Mouse (Mus musculus) kidney, postnatal 4 days (tissue): ENCODE measurements around the gene Slc37a3.
"Not testable (repeated sequence)": the region's sequence is repeated elsewhere in the genome, so short reads cannot be mapped to it uniquely, and the experiment has no call there.

Experiments
- DNase-seq, 2 experiments: peaks; one replicate each; pipeline ENCODE4 v3.0.0; 2021; ENCODE audit warnings: mixed read lengths in 2 of 2

The Slc37a3 gene

DNA sequence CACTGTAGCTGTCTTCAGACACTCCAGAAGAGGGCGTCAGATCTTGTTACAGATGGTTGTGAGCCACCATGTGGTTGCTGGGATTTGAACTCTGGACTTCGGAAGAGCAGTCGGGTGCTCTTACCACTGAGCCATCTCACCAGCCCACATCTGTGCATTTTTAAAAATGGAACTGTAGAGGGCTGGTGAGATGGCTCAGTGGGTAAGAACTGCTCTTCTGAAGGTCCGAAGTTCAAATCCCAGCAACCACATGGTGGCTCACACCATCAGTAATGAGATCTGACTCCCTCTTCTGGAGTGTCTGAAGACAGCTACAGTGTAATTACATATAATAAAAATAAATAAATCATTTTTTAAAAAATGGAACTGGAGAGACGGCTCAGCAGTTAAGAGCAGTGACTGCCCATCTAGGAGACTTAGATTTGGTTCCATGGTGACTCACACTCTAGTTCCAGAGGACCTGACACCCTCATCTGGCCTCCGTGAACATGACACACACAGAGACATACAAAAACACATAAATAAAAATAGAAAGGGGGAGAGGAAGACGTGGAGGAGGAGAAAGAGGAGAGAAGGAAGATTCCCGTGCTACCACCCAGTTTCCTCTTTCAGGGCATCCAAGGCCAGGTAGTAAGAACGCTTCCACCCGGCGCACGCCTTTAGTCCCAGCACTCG is 823 bp upstream of the Slc37a3 start:
- not testable (repeated sequence) for DNase-seq

DNA sequence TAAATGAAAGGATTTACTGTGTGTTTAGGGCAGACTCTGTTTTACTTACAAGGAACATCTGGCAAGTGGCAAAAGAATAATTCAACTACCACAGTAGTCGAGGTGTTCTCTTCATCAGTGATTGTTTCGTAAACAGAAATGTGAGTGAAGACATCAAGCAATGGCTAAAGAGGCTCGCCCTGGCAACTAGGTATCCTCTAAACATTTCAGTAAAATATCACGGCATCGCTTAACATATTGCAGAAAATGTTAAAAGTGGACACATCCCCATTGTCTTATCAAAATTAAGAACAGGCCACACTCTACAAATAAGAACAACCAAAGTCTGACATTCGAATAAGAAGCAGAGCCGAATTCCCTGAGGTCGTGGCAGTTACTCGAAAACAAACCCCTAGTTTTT is 700 bp downstream of the Slc37a3 start:
- DNase-seq, result no peak

DNA sequence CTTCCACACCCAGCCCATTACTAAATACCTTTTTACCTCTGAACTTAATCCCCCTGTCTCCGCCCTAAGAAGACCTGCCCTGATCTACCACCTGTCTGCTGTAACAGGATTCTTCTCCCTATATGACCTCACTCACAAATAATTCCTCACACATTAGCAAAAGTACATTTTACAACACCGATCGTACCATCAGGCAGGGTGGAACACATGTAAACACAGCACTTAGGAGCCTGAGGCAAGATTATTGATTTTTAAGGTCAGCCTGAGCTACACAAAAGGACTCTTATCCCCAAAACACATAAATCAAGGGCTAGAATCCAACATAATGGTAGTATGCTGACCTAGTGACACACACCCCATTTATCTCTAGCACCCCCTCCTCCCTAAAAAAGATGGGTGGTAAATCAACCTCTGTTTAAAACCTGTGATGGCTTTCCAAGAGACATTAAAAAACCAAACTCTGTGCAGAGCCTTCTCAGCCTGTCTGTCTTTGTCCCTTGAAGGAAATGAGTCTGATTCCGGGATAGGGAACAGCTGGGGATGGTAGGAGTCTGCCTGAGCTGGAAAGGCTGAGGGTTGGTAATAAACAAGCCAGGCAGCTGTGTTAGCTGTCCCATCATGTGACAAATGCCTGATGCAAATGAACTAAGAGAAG is 4.0 kb downstream of the Slc37a3 start:
- DNase-seq, result peak; percentile 24 to 42

DNA sequence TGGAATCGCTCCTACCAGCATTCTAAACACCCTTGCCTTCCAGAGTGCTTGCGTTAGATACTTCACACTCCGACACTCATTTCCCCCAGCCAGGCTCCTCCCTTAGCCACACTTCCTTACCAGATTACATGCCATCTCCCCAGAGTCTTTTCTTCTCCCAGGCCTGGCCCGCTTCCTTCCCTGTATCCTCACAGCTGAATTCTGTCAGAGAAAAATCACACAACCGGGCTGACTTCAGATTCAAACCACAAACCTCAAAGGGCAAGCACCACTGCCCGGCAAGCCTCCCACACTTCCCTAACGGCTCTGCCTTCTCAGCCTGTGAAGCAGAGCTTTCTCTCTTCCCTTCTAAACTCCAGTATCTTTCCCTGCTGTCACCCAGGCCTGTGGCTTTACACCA is 4.7 kb downstream of the Slc37a3 start:
- DNase-seq, result peak; percentile 67 to 79

DNA sequence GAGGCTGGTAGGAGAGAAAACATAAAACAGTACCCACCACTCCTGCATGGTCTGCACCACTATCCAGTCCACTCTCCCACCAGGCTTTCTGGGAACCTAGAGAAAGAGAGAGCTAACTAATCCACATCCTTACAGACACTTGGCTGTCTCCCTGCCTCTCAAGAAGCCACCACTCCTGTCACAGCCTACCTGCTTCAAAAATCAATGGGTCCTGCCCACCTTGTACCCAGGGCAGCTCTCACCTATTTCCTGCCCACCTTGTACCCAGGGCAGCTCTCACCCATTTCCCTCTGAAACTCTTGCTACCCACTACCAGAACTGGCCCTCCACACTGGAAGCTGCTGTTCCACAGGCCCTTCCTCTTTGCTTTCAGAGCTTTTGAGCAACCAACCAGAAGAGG is 5.4 kb downstream of the Slc37a3 start:
- DNase-seq, result no peak

DNA sequence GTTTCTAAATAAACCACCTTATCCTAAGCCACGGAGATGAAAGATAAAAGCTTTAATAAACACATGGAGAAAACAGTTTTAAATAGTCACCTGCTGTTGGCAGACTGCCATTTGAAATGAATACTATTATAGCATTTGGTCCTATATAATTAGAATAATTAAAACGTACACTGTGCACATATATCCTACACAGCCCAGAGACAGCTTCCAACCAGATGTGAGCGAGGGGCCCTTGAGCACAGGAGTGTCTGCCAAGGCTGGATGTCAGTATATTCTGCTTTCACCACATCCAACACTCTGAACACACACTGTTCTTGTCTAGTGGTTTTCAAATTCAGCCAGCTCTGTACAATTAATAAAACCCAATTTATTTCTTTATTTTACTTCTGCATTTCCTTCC is 7.8 kb downstream of the Slc37a3 start:
- DNase-seq, result no peak

DNA sequence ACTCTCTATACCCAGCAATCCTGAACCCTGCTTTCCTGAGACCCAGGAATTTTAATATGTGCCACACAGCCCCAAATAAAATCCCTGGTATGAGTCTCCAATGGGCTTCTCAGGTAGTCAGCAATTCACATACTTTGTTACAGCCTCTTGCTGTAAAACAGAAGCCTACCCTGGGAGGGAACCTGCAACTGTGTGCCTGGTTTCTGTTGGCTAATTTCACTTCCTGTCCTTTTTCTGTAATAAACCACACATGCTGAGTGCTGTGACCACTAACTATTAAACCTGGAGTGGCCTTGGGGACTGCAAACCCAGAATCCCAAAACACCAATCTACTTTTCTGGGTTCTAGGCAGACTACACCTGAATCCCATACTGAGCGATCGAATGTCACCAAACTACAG is 14.8 kb downstream of the Slc37a3 start:
- DNase-seq, result no peak

DNA sequence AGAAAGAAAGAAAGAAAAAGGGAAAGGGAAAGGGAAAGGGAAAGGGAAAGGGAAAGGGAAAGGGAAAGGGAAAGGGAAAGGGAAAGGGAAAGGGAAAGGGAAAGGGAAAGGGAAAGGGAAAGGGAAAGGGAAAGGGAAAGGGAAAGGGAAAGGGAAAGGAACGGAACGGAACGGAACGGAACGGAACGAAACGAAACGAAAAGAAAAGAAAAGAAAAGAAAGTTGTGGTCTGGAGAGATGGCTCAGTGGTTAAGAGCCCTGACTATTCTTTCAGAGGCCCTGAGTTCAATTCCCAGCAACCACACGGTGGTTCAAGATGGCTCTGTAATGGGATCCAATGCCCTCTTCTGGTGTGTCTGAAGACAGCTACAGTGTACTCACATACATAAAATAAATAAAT is 18.3 kb downstream of the Slc37a3 start:
- DNase-seq, result not testable (repeated sequence)

DNA sequence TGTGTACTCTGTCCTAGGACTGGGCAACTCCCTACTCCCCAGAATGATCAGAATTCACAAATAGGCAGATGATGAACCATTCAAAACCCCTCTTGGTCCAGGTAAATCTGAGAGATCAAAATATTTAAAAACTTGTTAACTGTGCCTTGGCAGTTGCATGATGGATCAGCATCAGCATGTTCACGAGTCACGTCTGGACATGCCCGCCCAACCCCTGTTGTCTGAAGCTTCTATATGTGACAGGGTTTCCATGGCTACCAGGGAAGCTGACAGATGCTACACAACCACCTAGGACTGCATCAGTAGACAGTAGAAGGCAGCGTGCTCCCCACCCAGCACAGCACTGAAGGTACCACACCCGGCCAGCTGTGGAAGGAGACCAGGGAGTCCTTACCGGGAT is 28.5 kb downstream of the Slc37a3 start:
- DNase-seq, result no peak

DNA sequence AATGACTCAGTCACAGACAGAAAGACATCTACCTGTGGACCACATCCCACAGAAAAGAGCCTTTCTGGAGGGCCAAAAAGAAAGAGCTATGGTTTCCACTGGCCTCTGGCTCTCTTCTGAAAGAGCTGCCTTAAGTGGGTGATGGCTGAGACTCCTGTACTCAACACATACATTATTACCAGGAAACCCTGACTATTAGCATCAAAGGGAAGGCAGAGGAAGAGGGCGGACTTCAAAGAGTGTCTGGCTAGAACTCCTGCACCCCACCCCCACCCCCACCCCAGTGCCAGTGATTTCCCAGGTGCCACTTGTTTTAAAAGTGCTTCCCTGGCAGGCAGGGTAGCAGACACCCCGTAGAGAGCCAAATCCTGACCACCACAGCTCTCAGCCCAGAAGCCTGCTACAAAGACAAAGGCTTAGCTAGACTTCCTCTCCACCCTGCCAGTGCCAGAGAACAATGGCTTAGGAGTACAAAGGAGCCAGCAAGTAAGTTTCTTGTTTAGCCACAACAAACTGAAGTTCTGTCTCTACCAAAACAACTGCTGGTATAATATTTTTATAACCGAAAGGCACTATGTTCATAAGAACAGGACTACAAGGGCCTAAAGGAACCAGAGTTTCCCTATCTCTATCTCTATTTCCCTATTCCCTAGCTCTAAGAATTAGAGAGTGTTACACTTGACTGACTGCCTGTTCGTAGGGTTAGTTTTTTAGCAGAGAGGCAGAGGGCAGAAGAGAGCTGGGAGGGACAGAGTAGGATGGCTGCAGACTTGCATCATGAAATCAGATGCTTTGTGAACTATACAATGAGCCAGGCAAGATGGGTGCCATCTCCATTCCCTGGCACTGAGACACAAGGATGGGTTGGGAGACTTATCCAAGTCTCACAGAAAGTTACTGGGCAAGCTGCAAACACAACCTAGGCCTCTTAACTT is 29.3 kb downstream of the Slc37a3 start:
- DNase-seq, result peak in 1 of 2 experiments; percentile 20

DNA sequence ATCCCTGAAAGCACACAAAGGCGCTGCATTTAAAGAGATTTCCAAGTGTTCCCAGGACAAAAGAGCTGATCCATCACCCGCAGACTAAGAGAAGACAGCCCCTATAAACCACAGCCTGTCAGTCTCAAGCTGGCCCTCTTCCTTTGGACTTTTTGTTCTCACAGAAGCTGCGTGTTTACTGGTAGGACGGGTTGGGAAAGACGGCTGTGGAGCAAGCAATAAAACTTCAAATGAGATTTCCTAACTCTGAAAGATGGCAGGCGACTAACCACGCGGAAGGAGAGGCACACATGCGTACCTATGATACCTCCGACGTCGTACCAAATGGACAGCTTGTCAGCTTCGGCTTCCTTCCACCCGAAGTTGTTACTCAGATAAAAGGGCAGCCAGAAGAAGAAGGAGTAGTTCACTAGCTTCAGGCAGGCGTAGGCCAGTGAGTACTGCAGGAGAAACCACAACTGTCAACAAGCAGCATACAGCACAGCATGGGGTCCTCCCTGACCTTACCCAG is 30.4 kb downstream of the Slc37a3 start:
- peak in 1 of 2 experiments; percentile 26 for DNase-seq

DNA sequence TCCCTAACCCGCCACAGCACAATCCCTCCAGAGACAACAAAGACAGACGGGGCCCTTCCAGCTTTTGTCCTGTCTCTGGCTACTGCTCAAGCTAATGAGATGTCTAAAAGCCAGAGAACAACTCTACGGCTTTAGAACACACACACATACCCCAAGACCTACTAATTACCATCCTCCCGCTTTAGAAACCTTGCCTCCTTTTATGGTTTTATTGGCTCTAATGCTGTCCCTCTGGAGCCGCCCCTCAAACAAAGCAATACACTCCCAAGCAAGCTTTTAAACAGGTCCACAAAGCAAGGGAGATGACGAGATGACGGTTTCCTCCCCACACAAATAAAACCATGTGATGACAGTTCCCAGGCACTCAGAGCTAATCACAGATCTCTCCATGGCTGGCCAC is 32.0 kb downstream of the Slc37a3 start:
- DNase-seq, result no peak

DNA sequence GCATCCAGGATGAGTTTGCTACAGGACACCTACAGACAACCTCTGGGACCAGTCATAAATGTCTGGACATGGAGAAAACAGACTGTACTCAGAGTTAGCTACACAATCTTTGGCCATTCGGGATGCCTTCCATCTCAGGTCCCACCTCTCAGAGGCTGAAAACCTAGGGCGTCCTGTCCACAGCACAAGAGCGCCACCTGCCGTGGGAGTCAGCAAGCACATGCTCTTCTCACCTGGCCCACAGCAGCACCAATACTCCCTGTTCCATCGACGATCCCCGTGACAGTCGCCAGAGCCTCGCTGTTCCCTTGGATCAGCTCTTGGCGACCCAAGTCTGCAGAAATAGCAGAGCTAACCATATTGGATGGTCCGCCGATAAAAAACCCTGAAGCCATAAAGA is 33.5 kb downstream of the Slc37a3 start:
- DNase-seq, result peak; percentile 89

DNA sequence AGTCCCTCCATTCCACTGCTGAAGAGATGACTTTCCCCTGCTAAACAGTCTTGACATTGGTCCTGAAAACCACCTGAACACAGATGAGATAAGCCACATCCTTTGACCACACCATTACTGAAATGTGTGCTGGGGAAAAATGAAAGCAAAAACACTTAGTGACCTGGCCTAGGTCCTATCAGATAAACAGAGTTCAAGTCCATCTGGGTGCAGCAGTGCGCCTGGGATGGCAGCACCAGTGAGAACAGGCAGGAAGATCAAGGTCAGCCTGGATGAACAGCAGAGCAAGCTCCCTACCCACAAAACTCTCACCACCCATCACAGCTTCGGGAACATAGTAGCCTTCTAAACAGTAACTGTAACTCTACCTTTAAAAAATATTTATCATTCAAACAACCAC is 35.7 kb downstream of the Slc37a3 start:
- DNase-seq, result no peak

DNA sequence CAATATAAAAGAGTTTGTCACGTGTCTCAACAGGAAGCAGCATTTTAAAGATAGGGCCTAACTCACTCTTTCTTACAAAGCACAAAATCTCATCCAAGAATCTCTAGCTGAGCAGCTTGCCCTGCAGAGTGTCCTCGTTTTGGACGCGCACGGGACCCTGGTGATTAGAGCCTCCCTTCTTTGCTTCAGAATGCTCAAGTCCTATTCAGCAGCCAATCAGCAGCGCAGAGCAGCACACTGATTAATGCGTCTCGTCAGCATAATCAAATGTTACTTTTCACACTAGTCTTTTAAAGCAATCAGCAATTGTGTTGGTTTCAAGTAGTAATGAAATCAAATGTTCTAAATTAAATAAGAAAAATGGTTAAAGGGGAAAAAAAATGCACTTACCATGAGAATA is 39.1 kb downstream of the Slc37a3 start:
- no peak for DNase-seq

DNA sequence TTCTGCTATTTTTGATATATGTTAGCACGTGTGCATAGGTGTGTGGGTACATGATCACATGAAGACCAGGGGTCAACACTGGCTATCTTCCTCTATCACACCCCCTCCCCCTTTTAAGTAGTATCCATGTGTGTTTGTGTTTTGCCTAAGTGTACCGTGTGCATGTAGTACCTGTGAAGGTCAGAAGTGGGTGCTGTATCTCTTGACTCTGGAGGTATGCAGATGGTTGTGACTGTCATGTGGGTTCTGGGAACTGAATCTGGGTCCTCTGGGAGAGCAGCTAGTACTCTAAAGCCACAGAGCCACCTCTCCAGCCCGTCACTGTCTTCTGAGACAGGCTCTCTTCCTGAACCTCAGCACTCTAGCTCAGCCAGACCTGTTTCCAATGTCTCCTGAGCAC is 42.6 kb downstream of the Slc37a3 start:
- DNase-seq, result no peak

DNA sequence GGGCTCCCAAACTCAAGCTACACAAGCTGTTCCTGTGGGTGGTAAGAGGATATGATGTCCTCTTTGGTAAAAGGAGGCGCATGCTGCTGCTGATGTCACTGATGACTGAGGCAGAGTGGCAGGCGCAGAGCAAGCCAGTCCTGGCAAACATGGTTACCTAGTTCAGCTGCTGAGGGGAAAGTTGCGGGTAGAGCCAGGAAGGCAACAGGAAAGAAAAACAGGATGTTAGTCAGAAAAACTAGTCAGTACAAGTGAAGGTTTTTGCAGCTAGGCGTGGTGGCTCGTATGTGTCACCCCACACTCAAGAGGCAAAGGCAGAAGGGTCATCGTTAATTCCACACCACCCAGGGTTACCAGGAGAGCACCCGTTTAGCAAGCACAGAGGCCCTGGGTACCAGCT is 43.3 kb downstream of the Slc37a3 start:
- DNase-seq, result no peak

DNA sequence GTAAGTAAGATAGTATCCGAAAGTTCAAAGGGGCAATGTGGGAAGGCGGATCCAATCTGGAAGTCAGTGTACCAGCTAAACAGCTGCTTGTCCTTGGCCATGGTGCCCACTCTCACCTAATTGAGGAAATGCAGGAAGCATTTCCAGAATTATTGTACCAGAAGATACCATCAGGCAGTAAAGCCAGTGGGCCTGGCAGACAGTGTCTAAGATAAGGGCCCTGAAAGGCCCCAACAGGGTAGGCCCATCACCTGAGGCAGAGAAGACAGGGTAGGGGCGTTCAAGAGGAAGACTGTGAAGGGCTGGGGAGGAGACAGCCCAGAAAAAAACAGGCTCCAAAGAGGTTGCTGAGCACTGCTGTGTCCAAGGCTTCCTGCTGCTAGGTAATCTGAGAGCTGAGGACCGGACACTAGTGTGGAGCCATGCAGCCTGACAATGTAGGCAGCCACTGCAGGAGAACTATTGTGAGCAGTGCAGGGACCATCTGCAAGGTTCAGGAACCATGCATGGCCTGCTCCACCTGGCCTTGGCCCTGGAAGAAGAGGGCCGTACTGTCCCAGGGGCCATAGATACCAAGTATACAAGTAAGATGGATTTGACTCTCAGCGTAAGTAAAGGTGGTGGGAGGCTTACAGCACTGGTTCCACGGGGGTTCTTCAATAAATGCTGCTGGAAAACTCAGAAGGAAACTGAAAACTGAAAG is 45.3 kb downstream of the Slc37a3 start:
- no peak for DNase-seq

DNA sequence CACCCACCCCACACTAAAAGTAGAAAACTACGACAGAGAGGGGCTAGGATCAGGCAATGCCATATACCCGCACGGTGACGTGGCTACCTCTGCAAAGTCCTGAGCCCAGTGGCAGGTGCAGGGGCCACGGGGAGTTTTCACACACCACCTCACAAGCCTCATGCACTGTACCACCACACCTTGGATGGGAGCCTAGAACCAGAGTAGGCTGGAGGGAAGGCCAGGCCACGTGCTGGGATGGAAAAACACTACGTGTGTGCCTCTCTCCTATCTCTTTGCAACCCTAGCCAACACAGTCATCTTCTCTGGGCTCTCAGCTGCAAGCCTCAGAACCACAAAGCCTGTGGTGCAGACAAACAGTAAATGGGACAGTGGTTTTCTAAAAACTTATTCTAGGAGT is 46.5 kb downstream of the Slc37a3 start:
- DNase-seq, result no peak

DNA sequence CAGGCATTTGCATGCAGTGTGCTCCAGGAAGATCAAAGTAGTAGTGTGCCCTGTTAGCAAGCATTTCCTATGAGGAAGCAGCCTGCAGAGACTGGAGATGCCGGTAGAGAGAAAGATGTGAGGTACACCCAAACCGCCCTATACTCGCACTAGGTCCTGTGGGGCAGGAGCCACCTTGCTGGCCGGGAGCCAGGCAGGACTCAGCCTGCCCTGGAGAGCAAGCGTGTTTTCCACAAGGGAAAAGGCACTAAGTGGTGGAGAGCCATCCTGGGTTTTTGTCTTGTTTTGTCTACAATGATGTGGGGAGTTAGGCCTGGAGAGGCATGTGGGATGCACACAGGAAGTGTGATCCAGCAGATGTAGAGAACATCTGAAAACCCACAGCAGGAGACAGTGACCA is 57.2 kb downstream of the Slc37a3 start:
- DNase-seq, result no peak

DNA sequence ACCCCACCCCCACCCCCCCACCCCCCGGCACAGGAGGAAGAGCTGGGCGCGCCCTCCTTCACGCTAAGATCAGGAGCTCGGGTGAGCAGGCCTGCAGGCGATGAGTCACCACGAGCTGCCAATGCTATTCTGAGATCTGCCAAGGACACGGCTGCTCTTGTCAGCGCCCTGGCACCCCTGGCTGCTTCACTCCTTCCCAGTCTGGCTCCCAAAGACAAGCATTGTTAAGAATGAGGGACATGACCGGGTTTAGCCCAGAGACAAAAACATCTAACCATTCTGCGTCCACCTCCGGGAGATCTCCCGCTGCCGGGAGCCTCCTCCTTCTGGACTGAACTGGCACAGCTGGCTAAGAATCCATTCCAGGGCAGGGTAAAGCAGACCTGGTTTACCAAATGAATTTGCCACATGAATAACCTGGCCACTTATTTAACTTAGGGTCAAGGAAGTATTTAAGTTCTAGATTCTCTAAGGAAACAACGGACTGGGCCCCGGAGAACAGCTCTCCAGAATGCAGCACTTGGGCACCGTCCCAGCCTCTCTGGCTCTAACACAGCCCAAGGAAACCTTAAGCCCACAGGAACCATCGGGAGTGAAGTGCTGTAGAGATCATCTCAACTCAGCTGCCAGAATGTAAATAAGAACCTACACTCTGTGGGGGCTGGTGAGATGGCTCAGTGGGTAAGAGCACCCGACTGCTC is 58.3 kb downstream of the Slc37a3 start:
- peak; percentile 18 to 40 for DNase-seq

DNA sequence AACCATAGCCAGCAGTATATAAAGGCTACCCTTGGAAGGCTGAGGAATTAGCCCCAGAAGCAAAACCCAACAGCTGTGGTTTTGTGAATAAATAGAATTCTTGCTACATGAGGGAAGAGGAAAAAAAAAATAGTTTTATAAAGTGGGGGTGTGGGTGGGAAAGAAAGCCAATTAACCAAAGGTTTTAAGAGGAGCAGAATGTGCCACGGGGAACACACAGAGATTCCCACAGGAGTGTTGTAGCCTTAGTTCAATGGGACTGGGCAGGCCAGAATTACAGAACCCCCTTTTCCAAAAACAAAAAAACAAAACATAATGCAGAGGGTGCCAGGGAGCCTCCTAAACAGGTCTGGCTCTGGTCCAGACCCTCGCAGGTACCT is 58.9 kb downstream of the Slc37a3 start:
- DNase-seq, result no peak
